Mouse (Mus musculus): ENCODE measurements around the gene Rnpep. TPM values are rescaled to one million over a fixed set of nuclear protein-coding genes. Genes with fewer than 3 reads are reported as not detected.

Rnpep gene
- polyA plus RNA-seq, 1 experiment from 2014 or later: 136 TPM

- Histone ChIP-seq H3K4me2 (replicated peaks; ENCODE audit: low read depth) (no peak overlapping the region), H3K4me3 (ENCODE audit: low read depth, low read length) (no peak overlapping the region), H3K27ac (ENCODE audit: low read depth, low read length) (no peak overlapping the region), H3K9me3 (ENCODE audit: control insufficient read depth) (no peaks in the 10 kb centered on the region), H3K36me3 (ENCODE audit: control insufficient read depth, insufficient read depth) (peaks cover 65% of the 10 kb centered on the region), H3K27me3 (replicated peaks; ENCODE audit: control insufficient read depth, insufficient read depth, low read length) (no peaks in the 10 kb centered on the region), H3K4me1 (replicated peaks; ENCODE audit: control insufficient read depth, insufficient read depth, low read length) (no peaks in the 10 kb centered on the region), H3K9ac (ENCODE audit: low read depth, low read length) (no peak overlapping the region)
- no peak for ATAC-seq
- WGBS: 67% methylated on average over 9 of the region's 9 CpGs
- no peak for TF ChIP-seq CTCF (IDR thresholded peaks at IDR 0.05; ENCODE audit: low read depth)
Measured at GRCm38 (mm10) chr1:135263316-135263715, 20.6 kb downstream of the Rnpep start.

DNA sequence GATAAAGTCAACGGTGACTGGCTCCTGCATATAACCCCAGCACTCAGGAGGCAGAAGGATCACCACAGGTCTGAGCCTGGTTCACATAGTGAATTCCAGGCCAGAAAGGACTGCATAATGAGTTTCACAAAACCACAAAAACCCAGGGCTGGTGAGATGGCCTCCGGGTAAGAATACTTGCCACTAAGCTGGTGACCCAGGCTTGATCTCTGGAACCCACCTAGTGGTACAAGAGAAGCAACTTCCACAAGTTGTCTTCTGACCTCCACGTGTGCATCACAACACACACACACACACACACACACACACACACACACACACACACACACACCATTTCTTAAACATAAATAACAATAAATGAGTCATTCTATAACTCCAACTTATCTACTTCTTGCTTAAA lies 21.6 kb downstream of the Rnpep start:
- TF ChIP-seq CTCF (IDR thresholded peaks at IDR 0.05; ENCODE audit: low read depth): peak; percentile 24; the same call in 1 of the 2 replicates
- peaks cover 56% of the 10 kb centered on the region for H3K36me3 ChIP-seq (ENCODE audit: control insufficient read depth, insufficient read depth)

DNA sequence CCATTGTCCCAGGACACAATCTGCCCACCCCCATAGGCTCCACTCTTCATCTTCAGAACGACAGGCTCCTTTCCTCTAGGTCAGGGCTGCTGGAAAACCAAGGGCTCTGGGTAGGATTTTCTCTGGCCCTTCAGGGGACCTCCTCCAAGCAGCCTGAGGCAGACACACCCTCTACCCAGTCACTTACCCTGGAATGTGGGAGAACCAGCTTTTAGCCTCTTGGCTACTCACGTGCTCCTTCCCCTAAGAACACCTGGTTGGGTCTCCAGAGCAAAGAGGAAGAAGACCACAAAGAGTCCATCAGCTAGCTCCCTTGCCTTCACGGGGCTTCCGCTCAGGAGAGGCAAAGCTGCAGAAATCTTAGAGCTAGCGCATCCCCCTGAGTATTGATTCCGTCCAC lies 23.0 kb downstream of the Rnpep start:
- TF ChIP-seq CTCF (IDR thresholded peaks at IDR 0.05; ENCODE audit: low read depth): no peak
- no peaks in the 10 kb centered on the region for H3K9me3 ChIP-seq (ENCODE audit: control insufficient read depth)
- ATAC-seq: no peak
- no peaks in the 10 kb centered on the region for H3K27me3 ChIP-seq (replicated peaks; ENCODE audit: control insufficient read depth, insufficient read depth, low read length)
- peak overlapping the region; percentile 36; the same call in 1 of the 2 replicates for H3K27ac ChIP-seq (ENCODE audit: low read depth, low read length)
- H3K9ac ChIP-seq (ENCODE audit: low read depth, low read length): no peak overlapping the region
- H3K4me3 ChIP-seq (ENCODE audit: low read depth, low read length): no peak overlapping the region
- peaks cover 49% of the 10 kb centered on the region for H3K36me3 ChIP-seq (ENCODE audit: control insufficient read depth, insufficient read depth)
- peak overlapping the region; percentile 24; the same call in 1 of the 2 replicates for H3K4me2 ChIP-seq (replicated peaks; ENCODE audit: low read depth)
- 41% methylated on average over 6 of the region's 6 CpGs for WGBS
- H3K4me1 ChIP-seq (replicated peaks; ENCODE audit: control insufficient read depth, insufficient read depth, low read length): no peaks in the 10 kb centered on the region

More for the DNA sequence above, 21.6 kb downstream of the Rnpep start:
- Histone ChIP-seq H3K4me1 (replicated peaks; ENCODE audit: control insufficient read depth, insufficient read depth, low read length) (no peaks in the 10 kb centered on the region), H3K9me3 (ENCODE audit: control insufficient read depth) (no peaks in the 10 kb centered on the region), H3K4me2 (replicated peaks; ENCODE audit: low read depth) (no peak overlapping the region), H3K27me3 (replicated peaks; ENCODE audit: control insufficient read depth, insufficient read depth, low read length) (no peaks in the 10 kb centered on the region), H3K4me3 (ENCODE audit: low read depth, low read length) (no peak overlapping the region), H3K9ac (ENCODE audit: low read depth, low read length) (no peak overlapping the region), H3K27ac (ENCODE audit: low read depth, low read length) (no peak overlapping the region)
- ATAC-seq: no peak
- WGBS: 82% methylated on average over 3 of the region's 3 CpGs

DNA sequence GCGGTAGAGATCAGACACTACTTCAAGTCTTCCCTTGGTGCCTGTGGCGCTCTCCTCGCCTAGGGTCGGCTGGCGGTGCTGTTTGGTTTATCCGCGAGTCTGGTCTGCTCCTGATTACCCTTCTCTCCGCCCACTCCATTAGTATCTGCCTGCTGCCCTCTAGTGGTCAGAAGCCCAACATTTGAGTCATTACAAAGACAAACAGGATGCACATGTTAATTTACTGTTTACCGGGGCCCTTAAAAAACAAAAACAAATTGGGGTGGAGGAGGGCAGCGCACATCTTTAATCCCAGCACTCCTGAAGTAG lies 24.8 kb downstream of the Rnpep start:
- WGBS: under 1% methylated on average over 10 of the region's 10 CpGs
- Histone ChIP-seq H3K4me3 (ENCODE audit: low read depth, low read length) (peak overlapping the region; percentile 58), H3K36me3 (ENCODE audit: control insufficient read depth, insufficient read depth) (peaks cover 41% of the 10 kb centered on the region), H3K9ac (ENCODE audit: low read depth, low read length) (peak overlapping the region; percentile 35; the same call in 1 of the 2 replicates), H3K27ac (ENCODE audit: low read depth, low read length) (peak overlapping the region; percentile 91), H3K4me2 (replicated peaks; ENCODE audit: low read depth) (peak overlapping the region; percentile 76), H3K4me1 (replicated peaks; ENCODE audit: control insufficient read depth, insufficient read depth, low read length) (no peaks in the 10 kb centered on the region), H3K9me3 (ENCODE audit: control insufficient read depth) (no peaks in the 10 kb centered on the region), H3K27me3 (replicated peaks; ENCODE audit: control insufficient read depth, insufficient read depth, low read length) (no peaks in the 10 kb centered on the region)
- peak; percentile 34 for ATAC-seq
- TF ChIP-seq CTCF (IDR thresholded peaks at IDR 0.05; ENCODE audit: low read depth): peak; percentile 91

DNA sequence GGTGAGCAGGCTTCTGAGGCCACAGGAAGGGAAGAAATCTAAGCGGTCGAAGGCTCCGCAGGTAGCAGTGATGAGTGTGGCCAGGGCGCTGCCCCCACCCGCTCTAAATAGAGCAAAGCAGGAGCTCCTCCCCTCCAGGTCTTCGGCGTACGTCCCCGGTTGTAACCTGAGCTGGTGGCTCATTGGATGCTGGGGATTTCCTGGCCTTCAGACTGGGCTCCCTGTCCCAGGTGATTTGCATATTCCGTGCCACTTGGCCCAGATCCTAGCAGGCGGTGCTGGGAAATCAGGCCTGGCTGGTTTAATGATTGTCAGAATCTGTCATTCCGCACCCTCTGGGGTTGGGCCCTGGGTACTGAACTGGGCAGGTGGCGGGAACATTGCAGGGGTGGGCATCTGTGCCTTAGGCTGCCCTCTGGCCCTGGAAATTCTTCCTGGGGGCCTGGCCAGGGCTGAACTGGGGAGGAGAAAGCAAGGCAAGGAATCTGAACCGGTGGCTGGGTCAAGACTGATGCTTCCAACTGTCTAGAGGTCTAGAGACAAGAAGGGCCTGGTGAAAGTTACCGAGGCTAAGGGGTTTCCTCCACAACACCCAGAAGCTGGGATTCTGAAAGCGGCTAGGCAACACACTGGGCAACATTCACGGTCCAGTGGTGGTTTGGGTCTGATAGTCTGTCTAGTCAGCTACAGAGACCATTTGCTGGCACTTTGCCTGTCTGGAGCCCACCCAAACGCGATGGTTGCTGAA lies 25.3 kb downstream of the Rnpep start, which contains the start of gene Elf3:
Gene Elf3 (minus strand): TSS at position 189 of the 748 bp plus-strand sequence.
- peaks cover 42% of the 10 kb centered on the region for H3K36me3 ChIP-seq (ENCODE audit: control insufficient read depth, insufficient read depth)
- no peaks in the 10 kb centered on the region for H3K9me3 ChIP-seq (ENCODE audit: control insufficient read depth)
- peak within 1 kb of the TSS; percentile 66 for H3K9ac ChIP-seq (ENCODE audit: low read depth, low read length)
- 0 out of 2 replicates have a peak, but pooled peaks have one; percentile 13 for TF ChIP-seq CTCF (IDR thresholded peaks at IDR 0.05; ENCODE audit: low read depth)
- H3K4me3 ChIP-seq (ENCODE audit: low read depth, low read length): peak within 1 kb of the TSS; percentile 58
- H3K27me3 ChIP-seq (replicated peaks; ENCODE audit: control insufficient read depth, insufficient read depth, low read length): no peaks in the 10 kb centered on the region
- no peaks in the 10 kb centered on the region for H3K4me1 ChIP-seq (replicated peaks; ENCODE audit: control insufficient read depth, insufficient read depth, low read length)
- H3K4me2 ChIP-seq (replicated peaks; ENCODE audit: low read depth): peak within 1 kb of the TSS; percentile 76
- H3K27ac ChIP-seq (ENCODE audit: low read depth, low read length): peak within 1 kb of the TSS; percentile 91
- ATAC-seq: peak; percentile 90
- WGBS: 15% methylated on average over 19 of the region's 19 CpGs

DNA sequence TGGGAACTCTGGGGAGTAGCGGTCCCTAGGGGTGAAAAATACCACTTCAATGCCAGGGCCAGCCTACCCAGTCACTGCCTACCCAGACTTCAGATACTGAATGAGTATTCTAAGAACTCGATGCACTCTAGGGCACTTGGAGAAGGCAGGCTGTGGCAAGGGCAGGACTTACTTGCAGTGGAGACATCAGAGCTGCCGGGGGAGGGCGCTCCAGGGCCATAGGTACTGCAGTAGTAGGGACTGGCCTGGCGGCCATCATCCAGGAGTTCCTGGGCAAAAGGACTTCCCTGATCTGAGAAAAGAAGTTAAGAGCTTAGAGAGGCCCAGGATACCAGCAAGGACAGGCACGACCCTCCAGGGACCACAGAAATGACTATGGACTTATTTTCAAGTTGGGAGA lies 27.6 kb downstream of the Rnpep start:
- TF ChIP-seq CTCF (IDR thresholded peaks at IDR 0.05; ENCODE audit: low read depth): peak; percentile 82
- no peaks in the 10 kb centered on the region for H3K4me1 ChIP-seq (replicated peaks; ENCODE audit: control insufficient read depth, insufficient read depth, low read length)
- H3K36me3 ChIP-seq (ENCODE audit: control insufficient read depth, insufficient read depth): peaks cover 34% of the 10 kb centered on the region
- H3K4me3 ChIP-seq (ENCODE audit: low read depth, low read length): peak overlapping the region; percentile 58
- WGBS: 27% methylated on average over 6 of the region's 6 CpGs
- peak overlapping the region; percentile 66 for H3K9ac ChIP-seq (ENCODE audit: low read depth, low read length)
- no peaks in the 10 kb centered on the region for H3K9me3 ChIP-seq (ENCODE audit: control insufficient read depth)
- H3K27me3 ChIP-seq (replicated peaks; ENCODE audit: control insufficient read depth, insufficient read depth, low read length): no peaks in the 10 kb centered on the region
- peak; percentile 25 for ATAC-seq
- peak overlapping the region; percentile 76 for H3K4me2 ChIP-seq (replicated peaks; ENCODE audit: low read depth)
- H3K27ac ChIP-seq (ENCODE audit: low read depth, low read length): peak overlapping the region; percentile 89; the same call in 1 of the 2 replicates

Measured in intestine, postnatal 0 days (tissue).